Comparison of ENCODE assay signal across 8 mouse cellular contexts in the genomic region with DNA sequence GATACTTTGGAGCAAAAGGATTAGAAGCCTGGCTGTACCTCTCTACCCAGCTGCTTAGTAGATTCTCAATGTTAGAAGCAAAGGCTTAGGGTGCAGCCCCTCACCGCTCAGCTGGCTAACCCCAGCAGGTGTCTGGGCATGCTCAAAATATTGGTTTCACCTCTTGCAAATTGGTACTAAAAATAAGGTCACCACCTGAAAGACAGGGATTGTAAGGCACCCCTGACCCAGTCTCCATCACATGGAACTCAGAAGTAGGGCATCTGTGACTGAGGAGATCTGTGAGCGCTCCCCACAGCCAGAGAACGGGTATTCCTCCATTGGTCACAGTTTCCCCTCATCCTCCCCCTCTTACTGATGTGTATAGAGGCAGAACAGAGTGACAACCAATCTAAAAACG. TPM values are rescaled to one million over a fixed set of nuclear protein-coding genes. Genes with fewer than 3 reads are reported as not detected.
DNase-seq lines count a peak whose midpoint lies in the region; ATAC-seq and TF ChIP-seq lines count a peak whose summit lies in the region.

No protein-coding gene starts in this region.

- no peaks in the 10 kb centered on the region for H3K27me3 ChIP-seq in cerebellum, adult 2 months (ENCODE audit: control insufficient read depth, insufficient read depth, low read length)
- H3K27me3 ChIP-seq in megakaryocyte, embryonic 14.5 days (replicated peaks): no peaks in the 10 kb centered on the region
- H3K27me3 ChIP-seq in liver, embryonic 11.5 days (replicated peaks; ENCODE audit: control insufficient read depth, insufficient read depth, low read length): no peaks in the 10 kb centered on the region
- H3K27me3 ChIP-seq in stomach, postnatal 0 days (ENCODE audit: control insufficient read depth, insufficient read depth, low read length): no peaks in the 10 kb centered on the region

- H3K4me3 ChIP-seq in cerebellum, adult 2 months (replicated peaks; ENCODE audit: insufficient read depth, low read depth, low read length): peak overlapping the region; percentile 89
- peak overlapping the region; percentile 99 for H3K4me3 ChIP-seq in megakaryocyte, embryonic 14.5 days (replicated peaks)
- H3K4me3 ChIP-seq in liver, embryonic 11.5 days (ENCODE audit: low read depth, low read length): peak overlapping the region; percentile 87
- peak overlapping the region; percentile 76 for H3K4me3 ChIP-seq in stomach, postnatal 0 days (ENCODE audit: low read depth, low read length)

- no peak for TF ChIP-seq EP300 in stomach, postnatal 0 days (optimal IDR thresholded peaks at IDR 0.05)

- H3K4me2 ChIP-seq in liver, embryonic 11.5 days: peak overlapping the region; percentile 85
- peak overlapping the region; percentile 92 for H3K4me2 ChIP-seq in stomach, postnatal 0 days (replicated peaks; ENCODE audit: low read depth)

- peaks cover 4% of the 10 kb centered on the region for H3K4me1 ChIP-seq in cerebellum, adult 2 months (ENCODE audit: control insufficient read depth, insufficient read depth, low read length)
- peaks cover 78% of the 10 kb centered on the region for H3K4me1 ChIP-seq in megakaryocyte, embryonic 14.5 days
- H3K4me1 ChIP-seq in liver, embryonic 11.5 days (replicated peaks; ENCODE audit: control insufficient read depth, insufficient read depth, low read length): peaks cover 28% of the 10 kb centered on the region
- H3K4me1 ChIP-seq in stomach, postnatal 0 days (replicated peaks; ENCODE audit: control insufficient read depth, insufficient read depth): peaks cover 8% of the 10 kb centered on the region

- peaks cover 39% of the 10 kb centered on the region for H3K36me3 ChIP-seq in megakaryocyte, embryonic 14.5 days (replicated peaks; ENCODE audit: low read length)
- peaks cover 7% of the 10 kb centered on the region for H3K36me3 ChIP-seq in liver, embryonic 11.5 days (ENCODE audit: control insufficient read depth, insufficient read depth, low read length)
- H3K36me3 ChIP-seq in stomach, postnatal 0 days (ENCODE audit: control insufficient read depth, insufficient read depth, low read length): no peaks in the 10 kb centered on the region

- 7% methylated on average over 4 of the region's 4 CpGs for WGBS in cerebellum, adult 2 months
- whole genome bisulfite sequencing in liver, embryonic 11.5 days: 79% methylated on average over 4 of the region's 4 CpGs
- 63% methylated on average over 4 of the region's 4 CpGs for WGBS in stomach, postnatal 0 days

- H3K9me3 ChIP-seq in megakaryocyte, embryonic 14.5 days: peaks cover 8% of the 10 kb centered on the region
- H3K9me3 ChIP-seq in liver, embryonic 11.5 days (ENCODE audit: control insufficient read depth, low read length): no peaks in the 10 kb centered on the region
- no peaks in the 10 kb centered on the region for H3K9me3 ChIP-seq in stomach, postnatal 0 days (ENCODE audit: control insufficient read depth, low read length)

- H3K9ac ChIP-seq in liver, embryonic 11.5 days (ENCODE audit: low read depth, low read length): peak overlapping the region; percentile 72
- peak overlapping the region; percentile 81 for H3K9ac ChIP-seq in stomach, postnatal 0 days (ENCODE audit: low read length)

- TF ChIP-seq CTCF in cerebellum, adult 2 months (IDR thresholded peaks at IDR 0.05; ENCODE audit: borderline replicate concordance, insufficient read depth, low read depth, low read length): no peak
- TF ChIP-seq CTCF in stomach, postnatal 0 days (IDR thresholded peaks at IDR 0.05; ENCODE audit: low read depth): no peak

- no peak for DNase-seq in cerebellum, adult 2 months
- no peak for DNase-seq in cerebellum, adult 9-10 months
- DNase-seq in liver, embryonic 11.5 days (ENCODE audit: low spot score): no peak
- DNase-seq in stomach, postnatal 0 days (ENCODE audit: low spot score): no peak
- DNase-seq in urinary bladder, postnatal 10 days (ENCODE audit: low spot score): no peak
- no peak for DNase-seq in layer of hippocampus, adult 9-11 months

- 0 out of 2 replicates have a peak, but pooled peaks have one; percentile 11 for TF ChIP-seq POLR2A in cerebellum, adult 2 months (IDR thresholded peaks at IDR 0.05; ENCODE audit: borderline replicate concordance, insufficient read depth, low read length)

- peak overlapping the region; percentile 74 for H3K27ac ChIP-seq in cerebellum, adult 2 months (ENCODE audit: insufficient read depth, low read length)
- H3K27ac ChIP-seq in liver, embryonic 11.5 days (ENCODE audit: low read depth, low read length): no peak overlapping the region
- H3K27ac ChIP-seq in stomach, postnatal 0 days (replicated peaks): peak overlapping the region; percentile 2

- no peak for ATAC-seq in megakaryocyte, adult 5-6 weeks (ENCODE audit: poor library complexity, severe bottlenecking)
- no peak for ATAC-seq in liver, embryonic 11.5 days (replicated peaks; ENCODE audit: low FRiP score)
- no peak for ATAC-seq in stomach, postnatal 0 days (ENCODE audit: low FRiP score, low TSS enrichment)

RNA-seq across cellular contexts. Expression of gene Dusp1, which starts 0.4 kb away (rescaled TPM):
- polyA plus RNA-seq in cerebellum, adult 2 months (2012; rRNA removed): 62.5 and 67.1 TPM in 2 replicates
- polyA plus RNA-seq in megakaryocyte, embryonic 14.5 days (2012; ENCODE audit: insufficient read depth, low replicate concordance): 11.6 and 65.1 TPM in 2 replicates
- 265 and 280 TPM in 2 replicates for total RNA-seq in megakaryocyte, adult 5-6 weeks (2015)
- 58.9 and 72.1 TPM in 2 replicates for total RNA-seq in megakaryocyte, adult 5-6 weeks (2017)
- 18.6 and 22.7 TPM in 2 replicates for polyA plus RNA-seq in liver, embryonic 11.5 days (2014; fragmentation: Nextera tagmentation; extraction: Ambion mirVana)
- polyA plus RNA-seq in stomach, postnatal 0 days (2015; fragmentation: Nextera tagmentation; extraction: Ambion mirVana): 27.7 and 33.1 TPM in 2 replicates

RNA-seq across cellular contexts. Expression of gene Ergic1, which starts 1.0 kb away (rescaled TPM):
- polyA plus RNA-seq in cerebellum, adult 2 months (2012; rRNA removed): 137 and 148 TPM in 2 replicates
- polyA plus RNA-seq in megakaryocyte, embryonic 14.5 days (2012; ENCODE audit: insufficient read depth, low replicate concordance): 21.0 and 26.5 TPM in 2 replicates
- 18.9 and 22.1 TPM in 2 replicates for total RNA-seq in megakaryocyte, adult 5-6 weeks (2015)
- 9.6 and 16.3 TPM in 2 replicates for total RNA-seq in megakaryocyte, adult 5-6 weeks (2017)
- polyA plus RNA-seq in liver, embryonic 11.5 days (2014; fragmentation: Nextera tagmentation; extraction: Ambion mirVana): 89.5 and 96.1 TPM in 2 replicates
- 64.2 and 65.5 TPM in 2 replicates for polyA plus RNA-seq in stomach, postnatal 0 days (2015; fragmentation: Nextera tagmentation; extraction: Ambion mirVana)
